Mouse (Mus musculus) mouse trophoblast stem cell (cell line): ENCODE results near the gene Nsd1.

ENCODE experiments used
- in situ Hi-C, 2 experiments: fragments of 300-500 bp; cut with MseI, MboI; formaldehyde crosslinking; loops; 2 replicates in 1 of 2; 3 replicates in 1 of 2; pipeline ENCODE4 v1.15.1; 2025

Gene Nsd1

DNA sequence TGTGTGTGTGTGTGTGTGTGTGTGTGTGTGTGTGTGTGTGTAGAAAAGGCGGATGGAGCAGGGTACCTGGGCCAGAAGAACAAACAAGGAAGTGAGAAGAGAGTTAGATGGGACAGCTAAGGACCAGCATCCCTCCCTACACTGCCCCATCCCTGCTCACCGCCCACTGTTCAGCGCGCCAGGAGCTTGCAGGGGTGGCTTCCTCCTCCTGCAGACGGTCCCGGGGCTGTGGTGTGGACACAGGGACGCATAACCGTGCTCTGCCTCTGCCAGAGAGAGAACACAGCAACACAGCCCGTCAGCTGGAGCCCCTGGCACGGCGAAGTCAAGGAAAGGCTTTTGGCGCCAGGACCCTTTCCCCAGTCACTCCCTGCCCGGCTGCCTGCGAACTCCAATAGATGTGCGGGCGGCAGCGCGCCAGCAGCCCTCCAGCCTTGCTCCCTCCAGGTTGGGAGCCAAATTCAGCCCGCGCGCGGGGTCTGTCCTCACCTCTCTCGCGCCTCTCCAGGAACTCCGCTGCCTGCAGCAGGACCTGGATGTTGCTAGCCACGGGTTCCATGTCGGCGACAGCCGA, 119.6 kb downstream of the Nsd1 start:
- in situ Hi-C loops: no loop called here

DNA sequence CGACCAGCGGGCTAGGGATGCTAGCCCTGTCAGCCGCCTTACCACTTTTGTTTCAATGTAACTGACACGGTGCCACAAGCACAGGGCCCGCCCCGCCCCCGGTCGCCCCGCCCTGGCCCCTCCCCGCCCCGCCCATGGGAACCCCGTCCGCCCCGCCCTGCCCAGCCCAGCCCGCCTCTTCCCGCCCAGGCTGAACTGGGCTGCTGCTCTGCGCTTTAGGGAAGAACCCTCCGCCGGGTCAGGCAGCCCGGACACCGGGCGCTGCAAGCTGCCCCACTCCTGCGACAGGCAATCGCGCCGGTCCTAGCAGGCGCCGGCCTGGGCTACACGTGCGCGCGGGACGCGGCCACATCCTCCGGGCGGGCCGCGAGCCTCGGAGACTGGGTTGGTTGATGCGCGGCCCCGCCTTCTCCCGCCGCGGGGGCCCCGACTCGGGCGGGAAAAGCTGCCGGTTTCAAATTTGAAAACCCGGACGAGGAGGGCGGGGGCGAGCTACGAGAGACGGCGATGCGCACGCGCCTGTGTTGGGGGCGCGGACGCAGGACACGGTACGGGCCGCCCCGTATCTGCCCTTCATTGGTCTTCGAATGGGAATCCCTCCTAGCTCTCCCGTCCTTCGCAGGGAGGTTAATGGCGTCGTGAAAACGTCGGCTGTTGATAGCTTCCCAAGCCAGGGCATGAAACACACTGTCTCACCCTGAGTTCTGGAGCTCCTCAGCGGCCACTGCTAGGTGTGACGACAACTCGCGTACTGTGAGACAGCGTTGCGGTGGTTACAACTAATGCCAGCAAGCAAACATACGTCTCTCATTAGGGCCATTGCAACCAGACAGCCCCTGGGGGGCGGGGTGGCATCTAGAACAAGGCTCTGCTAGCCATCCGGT, 120.3 kb downstream of the Nsd1 start, which contains the start of gene Mxd3:
Mxd3 (minus strand) TSS at position 141 of the 884 bp plus-strand sequence.
- in situ Hi-C loops: no loop called here

DNA sequence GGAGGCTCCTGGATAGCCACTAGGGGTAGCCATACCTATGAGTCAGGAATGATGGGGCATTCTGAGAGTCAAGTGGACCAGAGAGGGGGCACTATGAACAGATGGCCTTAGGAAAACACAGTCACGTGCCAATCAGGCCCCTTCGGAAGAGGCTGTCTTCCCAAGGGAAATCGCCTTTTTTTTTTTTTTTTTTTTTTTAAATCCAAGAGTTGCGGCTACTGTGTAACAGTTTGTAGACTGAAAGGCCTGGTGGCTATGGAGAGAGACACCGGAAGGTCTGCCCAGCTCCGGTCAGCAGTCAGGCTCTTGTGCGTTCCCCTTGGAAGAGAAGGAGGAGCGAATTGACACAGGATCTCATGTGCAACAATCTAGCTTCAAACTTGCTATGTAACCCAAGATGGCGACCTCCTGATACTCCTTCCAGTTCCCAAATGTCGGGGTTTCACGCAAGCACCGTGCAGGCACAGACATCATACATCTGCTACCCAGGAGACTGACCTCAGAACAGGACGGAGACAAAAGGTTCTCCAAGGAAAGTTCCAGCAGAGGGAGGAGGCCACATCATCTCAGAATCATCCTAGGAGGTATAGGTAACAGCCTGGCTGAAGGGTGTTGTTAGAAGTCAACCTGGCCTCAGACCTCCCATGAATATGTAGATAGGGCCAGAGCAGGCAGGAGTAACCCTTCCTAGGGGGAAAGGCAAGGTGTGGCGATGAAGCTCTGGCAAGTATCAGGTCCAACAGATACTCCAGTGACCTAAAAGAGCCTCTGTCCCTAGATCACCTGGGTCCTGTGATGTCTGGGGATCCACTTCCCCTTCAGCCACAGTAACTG, 121.2 kb downstream of the Nsd1 start:
- in situ Hi-C loops: no loop called here

DNA sequence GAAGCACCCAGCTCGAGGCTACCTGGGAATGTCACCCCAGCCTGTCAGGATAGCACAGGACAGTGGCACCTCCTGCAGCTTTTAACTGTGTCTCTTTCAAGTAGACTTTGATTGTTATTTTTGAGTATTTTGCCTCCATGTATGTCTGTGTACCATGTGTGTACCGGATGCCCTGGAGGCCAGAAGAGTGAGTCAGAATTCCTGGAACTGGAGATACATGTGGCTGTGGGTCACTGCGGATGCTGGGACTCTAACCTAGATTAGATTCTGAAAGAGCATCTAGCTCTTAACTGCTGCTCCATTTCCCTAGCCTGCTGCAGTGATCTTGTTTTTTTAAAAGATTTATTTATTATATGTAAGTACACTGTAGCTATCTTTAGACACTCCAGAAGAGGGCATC, 122.7 kb downstream of the Nsd1 start:
- in situ Hi-C loops: no loop called here

DNA sequence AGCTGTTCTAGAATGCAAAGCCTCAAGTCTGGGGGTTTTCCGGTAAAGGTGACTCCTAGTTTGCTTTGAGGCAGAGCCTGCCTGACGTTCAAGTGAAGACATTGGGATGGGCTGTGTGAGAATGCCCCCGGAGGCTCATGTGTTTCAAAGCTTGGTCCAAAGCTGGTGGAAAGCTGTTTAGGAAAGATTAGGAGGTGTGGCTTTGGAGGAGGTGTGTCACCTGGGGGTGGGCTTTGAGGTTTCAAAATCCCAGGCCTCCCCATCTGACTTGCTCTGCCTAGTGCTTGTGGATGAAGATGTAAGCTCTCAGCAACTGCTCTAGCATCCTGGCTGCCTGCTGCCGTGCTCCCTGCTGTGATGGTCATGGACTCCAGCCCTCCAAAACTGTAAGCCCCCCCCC, 126.1 kb downstream of the Nsd1 start:
- in situ Hi-C loops: no loop called here

DNA sequence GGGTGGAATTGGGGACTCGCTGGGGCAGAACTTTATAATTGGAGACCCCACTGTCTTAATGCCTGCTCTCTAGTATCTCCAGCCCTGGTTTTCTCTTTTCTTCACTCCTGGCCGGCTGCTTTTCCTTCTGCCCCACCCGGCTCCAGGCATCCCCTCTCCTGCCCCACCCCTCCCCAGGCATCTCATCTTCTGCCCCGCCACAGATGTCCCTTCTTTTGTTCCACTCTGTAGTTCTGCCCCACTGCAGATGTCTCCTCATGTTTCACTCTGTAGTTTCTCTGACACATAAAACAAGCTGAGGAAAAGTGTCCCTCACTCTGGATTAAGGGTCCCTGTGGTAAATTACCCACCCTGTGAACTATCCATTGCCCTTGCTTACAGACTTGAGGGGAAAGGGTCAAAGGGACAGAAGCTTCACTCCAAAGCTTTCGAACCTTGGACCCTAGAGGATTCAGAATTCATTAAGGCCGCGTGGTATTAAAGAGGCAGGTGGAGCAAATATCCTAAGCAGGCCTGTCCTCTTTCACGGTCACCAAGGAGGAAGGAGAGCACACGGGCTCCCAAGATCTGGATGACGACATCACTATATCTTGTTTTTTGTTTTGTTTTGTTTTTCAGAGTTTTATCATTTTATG, 127.9 kb downstream of the Nsd1 start:
- in situ Hi-C loops: no loop called here

DNA sequence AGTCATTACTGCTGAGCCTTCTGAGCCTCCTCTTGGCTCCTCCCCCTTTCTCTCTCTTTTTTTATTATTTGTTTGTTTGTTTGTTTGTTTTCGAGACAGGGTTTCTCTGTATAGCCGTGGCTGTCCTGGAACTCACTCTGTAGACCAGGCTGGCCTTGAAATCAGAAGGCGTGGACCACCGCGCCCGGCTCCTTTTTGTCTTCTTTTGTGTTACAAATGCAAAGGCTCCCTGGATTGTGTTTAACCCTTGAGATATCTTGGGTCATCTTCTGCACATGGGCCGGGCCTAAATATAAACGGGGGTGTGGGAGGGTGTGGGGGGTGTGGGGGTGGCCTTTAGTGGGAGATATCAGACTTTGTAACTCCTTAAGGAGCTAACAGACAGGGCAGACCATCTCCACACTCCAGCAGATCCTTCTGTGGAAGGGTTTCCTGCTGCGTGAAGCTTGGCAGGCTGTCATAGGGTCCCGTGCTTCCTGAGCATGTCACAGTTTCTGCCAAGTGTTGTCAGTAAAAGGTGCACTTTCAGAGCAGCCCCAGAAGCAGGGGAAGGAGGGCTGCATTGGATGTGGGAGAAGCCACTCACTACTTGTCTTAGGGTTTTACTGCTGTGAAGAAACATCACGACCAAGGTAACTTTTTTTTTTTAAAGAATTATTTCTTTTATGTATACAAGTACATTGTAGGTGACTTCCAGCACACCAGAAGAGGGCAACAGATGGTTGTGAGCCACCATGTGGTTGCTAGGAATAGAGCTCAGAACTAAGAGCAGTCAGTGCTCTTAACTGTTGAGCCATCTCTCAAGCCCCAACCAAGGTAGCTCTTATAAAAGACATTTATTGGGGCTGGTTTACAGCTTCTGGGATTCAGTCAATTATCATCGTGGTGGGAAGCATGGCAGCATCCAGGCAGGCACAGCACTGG, 128.8 kb downstream of the Nsd1 start:
- in situ Hi-C loops: no loop called here

DNA sequence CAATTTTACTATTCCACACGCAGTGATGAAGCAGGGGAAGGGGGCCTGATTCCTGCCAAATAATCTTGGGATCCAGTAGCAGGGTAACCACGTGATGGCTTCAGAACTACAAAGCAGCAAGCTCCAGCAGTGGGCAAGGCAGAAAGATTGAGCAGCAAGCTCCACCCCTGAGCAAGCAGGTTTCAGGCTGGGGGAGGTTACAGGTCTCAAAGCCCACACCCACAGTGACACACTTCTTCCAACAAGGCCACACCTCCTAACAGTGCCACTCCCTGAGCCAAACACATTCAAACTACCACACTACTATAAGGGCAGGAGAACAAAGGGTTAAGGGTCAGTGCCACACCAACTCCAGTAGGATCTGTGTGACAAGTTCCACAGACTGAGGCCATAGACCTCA, 129.7 kb downstream of the Nsd1 start:
- in situ Hi-C loops: no loop called here

DNA sequence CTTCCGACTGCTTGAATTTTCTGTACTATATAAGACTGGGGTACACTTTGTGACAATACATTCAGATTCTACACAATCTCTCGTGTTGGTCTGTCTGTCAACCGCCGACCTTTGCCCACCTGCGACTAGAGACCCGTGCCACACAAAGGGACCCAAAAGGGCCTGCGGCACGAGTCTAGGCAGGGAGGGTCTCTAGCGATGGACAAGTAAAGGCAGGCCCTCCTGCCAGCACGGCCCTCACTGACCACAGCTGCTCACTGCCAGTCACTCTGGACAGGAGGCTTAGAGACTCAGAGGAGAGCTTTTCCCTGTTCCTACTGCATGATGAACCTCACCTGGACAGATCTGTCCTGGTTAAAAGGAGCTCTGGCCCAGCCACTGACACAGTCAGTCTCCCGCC, 132.9 kb downstream of the Nsd1 start:
- in situ Hi-C loops: no loop called here

DNA sequence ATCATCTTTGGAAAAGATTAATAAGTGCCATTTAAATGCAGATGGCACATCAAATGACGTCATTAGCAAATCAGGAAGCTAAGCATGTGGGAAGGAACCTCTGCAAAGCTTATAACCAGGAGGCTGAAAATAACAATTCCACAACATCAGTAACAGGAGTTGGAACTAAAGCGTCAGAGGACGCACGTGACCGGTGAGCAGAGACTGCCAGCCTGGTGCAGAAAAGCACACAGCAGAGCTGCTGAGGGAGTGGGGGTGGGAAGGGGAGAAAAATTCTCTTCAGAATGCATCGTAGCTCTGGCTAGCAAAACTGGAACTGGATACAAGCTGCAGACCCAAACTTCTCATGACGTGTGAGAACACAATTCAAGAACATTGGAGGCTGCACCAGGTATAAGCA, 134.7 kb downstream of the Nsd1 start:
- in situ Hi-C loops: no loop called here

DNA sequence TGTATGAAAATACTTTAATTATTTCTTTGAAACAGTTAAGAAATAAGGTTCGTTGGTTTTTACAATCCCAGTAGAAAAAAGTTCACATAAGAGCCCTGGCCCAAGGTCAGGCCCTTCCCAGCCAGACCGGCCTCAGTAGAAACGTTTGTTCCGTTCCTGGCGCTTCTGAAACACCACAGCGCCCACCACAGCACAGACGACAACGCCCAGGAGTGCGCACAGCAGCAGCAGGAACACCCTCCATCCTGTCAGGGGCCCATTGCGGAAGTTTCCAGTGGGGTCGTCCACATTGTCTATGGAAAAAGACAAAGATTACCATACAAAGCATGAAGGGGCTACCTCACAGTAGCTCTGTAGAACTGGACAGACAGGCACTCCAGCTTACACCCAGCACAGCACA, 137.2 kb downstream of the Nsd1 start:
- in situ Hi-C loops: no loop called here

DNA sequence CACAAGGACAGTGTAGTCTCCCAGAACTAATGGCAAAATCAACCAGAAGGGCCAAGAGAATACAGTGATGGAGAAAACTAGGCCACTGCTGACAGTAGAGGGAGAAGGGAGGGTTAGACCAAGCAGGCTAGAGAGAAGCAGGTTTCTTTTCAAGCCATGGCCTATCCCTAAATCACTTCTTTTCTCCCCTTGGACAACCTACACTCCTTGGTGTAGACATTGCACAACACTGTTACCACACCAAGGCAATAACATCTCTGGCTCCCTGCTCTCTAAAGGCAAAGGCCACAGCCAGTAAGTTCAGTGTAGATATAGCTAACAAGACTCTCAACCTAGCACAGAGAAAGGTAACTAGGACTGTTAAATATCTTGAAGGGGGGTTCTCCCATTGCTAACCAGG, 151.6 kb downstream of the Nsd1 start:
- in situ Hi-C loops: no loop called here

DNA sequence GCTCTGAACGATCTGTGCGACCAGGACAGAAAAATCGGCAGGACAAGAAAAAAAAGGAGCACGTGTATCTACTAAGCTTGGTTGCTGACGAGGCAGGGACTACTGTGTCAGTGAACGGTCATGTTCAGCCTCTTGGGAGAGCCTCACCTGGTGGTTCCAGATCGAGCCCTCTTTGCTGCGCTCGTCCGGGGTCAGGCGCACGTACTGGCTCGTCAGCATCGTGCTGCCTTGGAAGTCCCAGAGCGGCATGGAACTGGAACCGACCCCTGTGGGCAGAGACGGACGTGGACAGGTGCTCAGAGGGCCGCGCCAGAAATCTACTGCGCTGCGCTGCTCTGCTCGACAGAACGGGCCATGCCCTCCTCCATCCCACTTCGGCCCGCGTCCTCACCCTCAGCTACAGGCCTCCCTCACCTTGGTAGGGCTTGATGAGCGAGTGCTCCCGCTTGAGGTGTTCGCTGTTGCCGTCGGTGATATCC, 152.4 kb downstream of the Nsd1 start:
- in situ Hi-C loops: no loop called here

DNA sequence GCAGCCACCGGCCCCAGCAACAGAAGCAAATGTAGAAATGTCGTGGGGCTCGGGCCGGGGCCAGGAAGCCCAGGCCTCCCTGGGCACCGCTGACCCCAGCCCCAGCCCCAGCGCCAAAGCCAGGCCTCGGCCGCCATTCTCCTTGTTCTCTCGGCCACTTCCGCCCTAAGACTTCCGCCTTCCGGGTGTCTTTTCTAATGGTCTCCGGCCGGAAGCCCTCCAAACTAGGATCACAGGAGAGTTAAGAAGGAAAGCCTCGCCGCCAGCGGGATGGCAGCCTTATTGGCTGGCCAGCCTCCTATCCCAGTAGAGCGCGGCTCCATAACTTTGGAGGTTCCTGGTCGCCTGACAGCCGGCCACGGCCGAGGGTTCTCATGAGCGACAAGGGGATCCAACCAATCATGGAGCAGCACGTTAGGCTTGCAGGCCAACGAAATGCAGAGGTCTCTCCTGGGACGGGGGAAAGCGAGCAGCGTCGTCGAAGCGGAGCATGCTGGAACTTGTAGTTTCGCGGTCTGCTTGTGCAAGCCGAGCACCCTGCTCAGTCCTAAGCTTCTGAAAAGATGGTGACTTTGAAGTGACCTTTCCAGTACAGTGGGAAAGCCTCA, 153.0 kb downstream of the Nsd1 start, which contains the start of gene Lman2:
Lman2 (minus strand) TSS at position 331 of the 608 bp plus-strand sequence.
- in situ Hi-C loops: no loop called here
